Comparison of ENCODE assay signal across 23 mouse cellular contexts in genomic region chrX:169102665-169103064, GRCm38 (mm10).
DNase-seq lines count a peak whose midpoint lies in the region; ATAC-seq and TF ChIP-seq lines count a peak whose summit lies in the region.
"Had no signal": no experiment of that assay in that cellular context is flagged by ENCODE, and none has a peak within 500 bp of the region (broad histone marks: within the 10 kb centered on the region; RNA-seq: fewer than 3 reads in every experiment).

No protein-coding gene starts in this region.

- no peak for TF ChIP-seq RAD21 in MEL (IDR thresholded peaks at IDR 0.05; ENCODE audit: low read depth, low read length)

- H3K4me3 ChIP-seq in liver, adult 2 months (ENCODE audit: insufficient read depth, low read depth, low read length), result no peak overlapping the region
- H3K4me3 ChIP-seq in liver, postnatal 0 days (ENCODE audit: low read depth, low read length), result no peak overlapping the region
- no peak overlapping the region for H3K4me3 ChIP-seq in MEL (ENCODE audit: control insufficient read depth in 1 of 2, insufficient read depth in 1 of 2, low read depth in 2 of 2, low read length in 2 of 2)
- H3K4me3 ChIP-seq in neural tube, embryonic 15.5 days (replicated peaks), result no peak overlapping the region

- H3K9ac ChIP-seq in liver, adult 2 months (ENCODE audit: low read depth, low read length), result no peak overlapping the region
- no peak overlapping the region for H3K9ac ChIP-seq in liver, postnatal 0 days (replicated peaks)
- H3K9ac ChIP-seq in MEL (ENCODE audit: control insufficient read depth, low read depth, low read length, poor library complexity, severe bottlenecking), result no peak overlapping the region
- no peak overlapping the region for H3K9ac ChIP-seq in neural tube, embryonic 15.5 days (replicated peaks)

- TF ChIP-seq CTCF in liver, adult 2 months (IDR thresholded peaks at IDR 0.05; ENCODE audit: low read depth, low read length), result no peak
- no peak for TF ChIP-seq CTCF in liver, postnatal 0 days (IDR thresholded peaks at IDR 0.05; ENCODE audit: low read depth)
- TF ChIP-seq CTCF in MEL (IDR thresholded peaks at IDR 0.05 in 2 of 3, conservative IDR thresholded peaks at IDR 0.05 in 1 of 3; ENCODE audit: control insufficient read depth in 1 of 3, insufficient read depth in 1 of 3, low read depth in 2 of 3, low read length in 3 of 3, poor library complexity in 1 of 3, severe bottlenecking in 1 of 3), result no peak

- WGBS in liver, adult 2 months, result 20% methylated on average over 1 of the region's 1 CpGs
- 50% methylated on average over 1 of the region's 1 CpGs for WGBS in liver, postnatal 0 days (ENCODE audit: insufficient replicate concordance)
- 84% methylated on average over 1 of the region's 1 CpGs for WGBS in neural tube, embryonic 15.5 days

- no peaks in the 10 kb centered on the region for H3K36me3 ChIP-seq in liver, adult 2 months (ENCODE audit: control insufficient read depth, insufficient read depth, low read length)
- H3K36me3 ChIP-seq in liver, postnatal 0 days (replicated peaks; ENCODE audit: insufficient read depth, low read length), result no peaks in the 10 kb centered on the region
- peaks cover 0 to 60% of the 10 kb centered on the region in 2 experiments; a peak in 2 of 4 replicates for H3K36me3 ChIP-seq in MEL (ENCODE audit: control insufficient read depth in 1 of 2, insufficient read depth in 2 of 2, low read length in 2 of 2)
- H3K36me3 ChIP-seq in neural tube, embryonic 15.5 days, result no peaks in the 10 kb centered on the region

- DNase-seq in liver, adult 2 months (ENCODE audit: extremely low read depth, low read depth, low spot score), result peak; percentile 81
- DNase-seq in liver, postnatal 0 days, result no peak
- DNase-seq in 416B (ENCODE audit: low read depth), result peak; percentile 28
- no peak for DNase-seq in MEL (ENCODE audit: low read depth, low spot score)
- DNase-seq in urinary bladder, postnatal 36 days (ENCODE audit: low spot score in 2 of 2), result no peak
- DNase-seq: adrenal gland, adult 2 months; adrenal gland, adult 8-10 months; adrenal gland, postnatal 10 days; adrenal gland, postnatal 14 days; adrenal gland, postnatal 25 days; adrenal gland, postnatal 36 days; B cell, adult 2 months; cerebellum, adult 11 months; cerebellum, adult 11-12 months; cerebellum, adult 18-20 months; cerebellum, adult 2 months; cerebellum, adult 8-10 months had no signal

- TF ChIP-seq POLR2A in liver, adult 2 months (IDR thresholded peaks at IDR 0.05; ENCODE audit: extremely low read depth, insufficient read depth, low read length), result no peak
- TF ChIP-seq POLR2A in MEL (IDR thresholded peaks at IDR 0.05; ENCODE audit: control insufficient read depth in 1 of 2, insufficient read depth in 1 of 2, low read depth in 1 of 2, low read length in 2 of 2, poor library complexity in 1 of 2), result no peak

- H3K9me3 ChIP-seq in liver, postnatal 0 days (ENCODE audit: low read length), result no peaks in the 10 kb centered on the region
- H3K9me3 ChIP-seq in MEL (replicated peaks; ENCODE audit: insufficient read depth, low read length), result no peaks in the 10 kb centered on the region
- H3K9me3 ChIP-seq in neural tube, embryonic 15.5 days (replicated peaks), result no peaks in the 10 kb centered on the region
- H3K9me3 ChIP-seq: G1E had no signal

- peaks cover 7% of the 10 kb centered on the region; the same call in 1 of the 2 replicates for H3K4me1 ChIP-seq in liver, adult 2 months (ENCODE audit: control insufficient read depth, insufficient read depth, low read length)
- H3K4me1 ChIP-seq in liver, postnatal 0 days (ENCODE audit: insufficient read depth), result peaks cover 3% of the 10 kb centered on the region
- peaks cover 26 to 44% of the 10 kb centered on the region in 2 experiments for H3K4me1 ChIP-seq in MEL (ENCODE audit: control insufficient read depth in 1 of 2, insufficient read depth in 2 of 2, low read length in 2 of 2)
- H3K4me1 ChIP-seq in neural tube, embryonic 15.5 days, result no peaks in the 10 kb centered on the region

- no peak overlapping the region for H3K4me2 ChIP-seq in liver, postnatal 0 days (ENCODE audit: low read depth, low read length)
- H3K4me2 ChIP-seq in neural tube, embryonic 15.5 days, result no peak overlapping the region

- no peak overlapping the region for H3K27ac ChIP-seq in liver, adult 2 months (replicated peaks; ENCODE audit: insufficient read depth, low read depth, low read length)
- H3K27ac ChIP-seq in liver, postnatal 0 days (ENCODE audit: low read depth), result no peak overlapping the region
- H3K27ac ChIP-seq in MEL (ENCODE audit: control insufficient read depth, low read depth, low read length), result 0 out of 2 replicates have a peak overlapping the region, but pooled peaks have one; percentile 2
- no peak overlapping the region for H3K27ac ChIP-seq in neural tube, embryonic 15.5 days (replicated peaks)

- TF ChIP-seq EP300 in liver, postnatal 0 days (IDR thresholded peaks at IDR 0.05; ENCODE audit: low read depth), result no peak
- TF ChIP-seq EP300 in MEL (IDR thresholded peaks at IDR 0.05; ENCODE audit: low read depth in 1 of 2, low read length in 2 of 2), result no peak

- no peaks in the 10 kb centered on the region; the same call in 1 of the 2 replicates for H3K79me2 ChIP-seq in liver, adult 2 months (ENCODE audit: control insufficient read depth, insufficient read depth, low read length)
- peaks cover 11% of the 10 kb centered on the region for H3K79me2 ChIP-seq in MEL (ENCODE audit: control insufficient read depth, insufficient read depth, low read length, poor library complexity)

- no peak for ATAC-seq in liver, postnatal 0 days
- no peak for ATAC-seq in neural tube, embryonic 15.5 days (ENCODE audit: low FRiP score)
- ATAC-seq: activated CD4-positive, CD25-positive, alpha-beta regulatory T cell, adult 4 months; CD4-positive, CD25-positive, alpha-beta regulatory T cell, adult 4 months; Patski had no signal

- H3K27me3 ChIP-seq in liver, adult 2 months (ENCODE audit: control insufficient read depth, insufficient read depth, low read length), result no peaks in the 10 kb centered on the region
- H3K27me3 ChIP-seq in liver, postnatal 0 days (ENCODE audit: insufficient read depth, low read length), result 0 out of 2 replicates have a peak, but pooled peaks cover 2% of the 10 kb centered on the region
- H3K27me3 ChIP-seq in MEL (ENCODE audit: control insufficient read depth in 1 of 2, insufficient read depth in 2 of 2, low read length in 2 of 2), result no peaks in the 10 kb centered on the region
- H3K27me3 ChIP-seq in neural tube, embryonic 15.5 days (replicated peaks), result peaks cover 12% of the 10 kb centered on the region
- H3K27me3 ChIP-seq: CH12.LX had no signal

TF ChIP-seq in MEL, 35 proteins besides CTCF, POLR2A, EP300 and RAD21:
- TF ChIP-seq MAFK (IDR thresholded peaks at IDR 0.05; ENCODE audit: borderline replicate concordance, low read depth, low read length), result no peak
- TF ChIP-seq USF2 (IDR thresholded peaks at IDR 0.05; ENCODE audit: borderline replicate concordance in 1 of 2, insufficient read depth in 1 of 2, low read depth in 1 of 2, low read length in 2 of 2), result no peak
- no peak for TF ChIP-seq E2F4 (IDR thresholded peaks at IDR 0.05; ENCODE audit: borderline replicate concordance, low read depth, low read length)
- peak; percentile 34; the same call in 1 of the 2 replicates for TF ChIP-seq GATA1 (IDR thresholded peaks at IDR 0.05; ENCODE audit: low read depth, low read length)
- no peak for TF ChIP-seq ETS1 (IDR thresholded peaks at IDR 0.05; ENCODE audit: low read depth, low read length)
- TF ChIP-seq CHD2 (IDR thresholded peaks at IDR 0.05; ENCODE audit: low read length), result no peak
- TF ChIP-seq POLR2AphosphoS2 (IDR thresholded peaks at IDR 0.05; ENCODE audit: low read length), result no peak

Comparison
In these comparisons a context has a peak if more than half of its experiments do, and no peak if none do; other contexts are left out.
1. DNase-seq: peak in liver, adult 2 months (single experiment) and 416B (single experiment); none in liver, postnatal 0 days (single experiment), MEL (single experiment) and urinary bladder, postnatal 36 days (0 of 2).